Mouse (Mus musculus) hindbrain, embryonic 13.5 days (tissue): ENCODE measurements around the gene Baz1a. TPM values are rescaled to one million over a fixed set of nuclear protein-coding genes. Genes with fewer than 3 reads are reported as not detected.
A peak's percentile ranks its signal among the peaks of the same experiment; 100 is the strongest.

Experiments used
- ATAC-seq: fragments of 200-750 bp; cut with Nextera tagmentation; 2 replicates; pipeline ENCODE4 v1.8.0; 2017; ENCODE audit warnings: moderate TSS enrichment; ENCODE audit not compliant: low FRiP score
- H3K27ac ChIP-seq: fragments of 300-500 bp; sonication (generic); 2 replicates; pipeline ENCODE4 v1.5.1; 2015; ENCODE audit warnings: inconsistent platforms, mild to moderate bottlenecking, moderate library complexity
- H3K27me3 ChIP-seq: fragments of 300-500 bp; sonication (generic); 2 replicates; pipeline ENCODE4 v1.6.1; 2015; ENCODE audit warnings: mild to moderate bottlenecking, inconsistent platforms
- H3K36me3 ChIP-seq: fragments of 300-500 bp; sonication (generic); 2 replicates; pipeline ENCODE4 v1.6.1; 2015; ENCODE audit warnings: mild to moderate bottlenecking, inconsistent platforms
- H3K4me1 ChIP-seq: fragments of 300-500 bp; sonication (generic); replicated peaks from 2 replicates; pipeline ENCODE4 v1.6.1; 2015; ENCODE audit warnings: inconsistent platforms
- H3K4me2 ChIP-seq: fragments of 300-500 bp; sonication (generic); 2 replicates; pipeline ENCODE4 v1.6.1; 2015; ENCODE audit warnings: inconsistent platforms, mild to moderate bottlenecking, moderate library complexity
- H3K4me3 ChIP-seq: fragments of 300-500 bp; sonication (generic); 2 replicates; pipeline ENCODE4 v1.5.1; 2015; ENCODE audit warnings: mild to moderate bottlenecking, inconsistent platforms
- H3K9ac ChIP-seq: fragments of 300-500 bp; sonication (generic); 2 replicates; pipeline ENCODE4 v1.6.1; 2015; ENCODE audit warnings: mild to moderate bottlenecking, inconsistent platforms
- H3K9me3 ChIP-seq: fragments of 300-500 bp; sonication (generic); 2 replicates; pipeline ENCODE4 v1.6.1; 2016; ENCODE audit warnings: inconsistent platforms
- WGBS: fragments of 180-500 bp; shearing (Covaris S2); methylation state at CpG from one replicate; pipeline ENCODE4 v1.1.7; 2015; 5-methylcytosine and 5-hydroxymethylcytosine counted together
- polyA plus RNA-seq: library from polyadenylated mRNA; unstranded; fragments of >200 nt; fragmentation: Nextera tagmentation; extraction: Ambion mirVana; gene quantifications from 2 replicates; pipeline ENCODE4 v1.2.1, GENCODE M21; 2015

Gene Baz1a
- polyA plus RNA-seq, 1 experiment from 2014 or later = 12.8 TPM

- peaks cover 2% of the 10 kb centered on the region; the same call in 1 of the 2 replicates for H3K9me3 ChIP-seq
- peak overlapping the region; percentile 92 for H3K4me3 ChIP-seq
- peak overlapping the region; percentile 80 for H3K4me2 ChIP-seq
- H3K9ac ChIP-seq = peak overlapping the region; percentile 99
- H3K36me3 ChIP-seq = peaks cover 17% of the 10 kb centered on the region
- ATAC-seq = peak; percentile 80
- no peaks in the 10 kb centered on the region for H3K27me3 ChIP-seq
- H3K27ac ChIP-seq = peak overlapping the region; percentile 99
- WGBS = under 1% methylated on average over 36 of the region's 36 CpGs
- H3K4me1 ChIP-seq = peaks cover 19% of the 10 kb centered on the region
Measured at GRCm38 (mm10) chr12:54861991-54862605, 152.1 kb downstream of the Baz1a start.

GRCm38 (mm10) chr12:54859531-54859930 lies 154.6 kb downstream of the Baz1a start:
- peak overlapping the region; percentile 27 for H3K4me2 ChIP-seq
- H3K9ac ChIP-seq = peak overlapping the region; percentile 9; the same call in 1 of the 2 replicates
- H3K27me3 ChIP-seq = no peaks in the 10 kb centered on the region
- no peak overlapping the region for H3K27ac ChIP-seq
- no peak overlapping the region for H3K4me3 ChIP-seq
- ATAC-seq = no peak
- no peaks in the 10 kb centered on the region for H3K9me3 ChIP-seq
- 66% methylated on average over 6 of the region's 6 CpGs for WGBS
- H3K4me1 ChIP-seq = peaks cover 19% of the 10 kb centered on the region
- H3K36me3 ChIP-seq = peaks cover 25% of the 10 kb centered on the region

- Histone ChIP-seq H3K4me1 (no peaks in the 10 kb centered on the region), H3K27ac (no peak overlapping the region), H3K27me3 (no peaks in the 10 kb centered on the region), H3K36me3 (peaks cover 8% of the 10 kb centered on the region; the same call in 1 of the 2 replicates), H3K4me3 (no peak overlapping the region), H3K4me2 (no peak overlapping the region), H3K9me3 (no peaks in the 10 kb centered on the region), H3K9ac (no peak overlapping the region)
- WGBS = 89% methylated on average over 2 of the region's 2 CpGs
- no peak for ATAC-seq
Measured at GRCm38 (mm10) chr12:54850551-54850950, 163.6 kb downstream of the Baz1a start.

DNA sequence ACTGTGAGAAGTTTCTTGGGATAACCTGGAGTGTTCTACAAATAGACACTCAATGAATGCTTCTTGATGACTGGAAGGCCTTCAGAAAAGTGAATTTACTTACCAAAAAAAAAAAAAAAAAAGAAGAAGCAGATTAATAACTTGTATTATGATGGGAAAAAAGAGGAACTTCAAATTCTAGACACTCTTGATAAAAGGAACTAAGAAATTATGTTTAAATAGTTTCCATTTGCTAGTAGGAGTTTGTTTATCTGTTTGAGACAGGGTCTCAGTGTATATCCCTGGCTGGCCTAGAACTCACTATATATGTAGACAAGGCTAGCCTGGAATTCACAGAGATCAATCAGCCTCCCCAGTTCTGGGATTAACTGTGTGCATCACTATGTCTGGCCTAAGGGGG lies 169.7 kb downstream of the Baz1a start:
- ATAC-seq = no peak
- no peaks in the 10 kb centered on the region for H3K27me3 ChIP-seq
- no peak overlapping the region for H3K27ac ChIP-seq
- no peaks in the 10 kb centered on the region for H3K36me3 ChIP-seq
- H3K4me1 ChIP-seq = no peaks in the 10 kb centered on the region
- H3K4me3 ChIP-seq = no peak overlapping the region
- no peak overlapping the region for H3K4me2 ChIP-seq
- no peak overlapping the region for H3K9ac ChIP-seq
- no peaks in the 10 kb centered on the region for H3K9me3 ChIP-seq

Other genes with a start within 250 kb of the Baz1a start
- gene Snx6, start 218.6 kb downstream of the Baz1a start, polyA plus RNA-seq = 178 and 201 TPM in 2 replicates
- 295 and 300 TPM in 2 replicates for gene Cfl2, start 151.5 kb downstream of the Baz1a start, polyA plus RNA-seq
- gene Gm20403, start 27.8 kb downstream of the Baz1a start, polyA plus RNA-seq = not detected in 2 replicates
- 35.9 and 37.3 TPM in 2 replicates for gene 2700097O09Rik, start 65.8 kb upstream of the Baz1a start, polyA plus RNA-seq
- 188 and 196 TPM in 2 replicates for gene Srp54a, start 65.9 kb upstream of the Baz1a start, polyA plus RNA-seq
- 45.1 and 46.1 TPM in 2 replicates for gene Fam177a, start 110.1 kb upstream of the Baz1a start, polyA plus RNA-seq
- 69.7 and 74.4 TPM in 2 replicates for gene Srp54b, start 140.8 kb upstream of the Baz1a start, polyA plus RNA-seq
- not detected in 2 replicates for gene 1700047I17Rik2, start 185.2 kb upstream of the Baz1a start, polyA plus RNA-seq
- 79.7 and 82.2 TPM in 2 replicates for gene Srp54c, start 215.8 kb upstream of the Baz1a start, polyA plus RNA-seq